Mouse (Mus musculus) MEL (cell line): ENCODE results near the gene Abca13. TPM values are rescaled to one million over a fixed set of nuclear protein-coding genes. Genes with fewer than 3 reads are reported as not detected.

Source experiments
- DNase-seq: peaks from one replicate; pipeline ENCODE4 v3.0.0; 2011; ENCODE audit warnings: low read depth, low spot score
- H3K27ac ChIP-seq: 2 replicates; pipeline ENCODE4 v1.5.1; 2012; ENCODE audit warnings: low read depth, mild to moderate bottlenecking, control low read depth, low read length, moderate library complexity; ENCODE audit not compliant: control insufficient read depth
- H3K27me3 ChIP-seq, 2 experiments: fragments of 150-350 bp in 1 of 2; sonication (generic) in 1 of 2; 2 replicates each; pipeline ENCODE4 v1.6.1; 2012; ENCODE audit warnings: low read length in 2 of 2, mild to moderate bottlenecking in 2 of 2, improper control_type of control experiment in 1 of 2, moderate library complexity in 1 of 2; ENCODE audit not compliant: insufficient read depth in 2 of 2, control insufficient read depth in 1 of 2
- H3K36me3 ChIP-seq, 2 experiments: 2 replicates each; pipeline ENCODE4 v1.6.1; 2012 to 2014; ENCODE audit warnings: low read length in 2 of 2, improper control_type of control experiment in 1 of 2, inconsistent platforms in 1 of 2, mild to moderate bottlenecking in 1 of 2; ENCODE audit not compliant: insufficient read depth in 2 of 2, control insufficient read depth in 1 of 2
- H3K4me1 ChIP-seq, 2 experiments: fragments of 150-350 bp in 1 of 2; sonication (generic) in 1 of 2; 2 replicates each; pipeline ENCODE4 v1.6.1; 2012; ENCODE audit warnings: low read length in 2 of 2, improper control_type of control experiment in 1 of 2, mild to moderate bottlenecking in 1 of 2; ENCODE audit not compliant: insufficient read depth in 2 of 2, control insufficient read depth in 1 of 2
- H3K4me3 ChIP-seq, 2 experiments: fragments of 150-350 bp in 1 of 2; sonication (generic) in 1 of 2; 2 replicates each; pipeline ENCODE4 v1.5.1; 2012; ENCODE audit warnings: low read depth in 2 of 2, low read length in 2 of 2, mild to moderate bottlenecking in 2 of 2, moderate library complexity in 2 of 2, control low read depth in 1 of 2, improper control_type of control experiment in 1 of 2; ENCODE audit not compliant: control insufficient read depth in 1 of 2, insufficient read depth in 1 of 2
- H3K79me2 ChIP-seq: 2 replicates; pipeline ENCODE4 v1.6.1; 2012; ENCODE audit warnings: mild to moderate bottlenecking, low read length, moderate library complexity; ENCODE audit not compliant: control insufficient read depth, poor library complexity, insufficient read depth
- H3K9ac ChIP-seq: 2 replicates; pipeline ENCODE4 v1.6.1; 2012; ENCODE audit warnings: low read depth, mild to moderate bottlenecking, control low read depth, low read length, moderate library complexity; ENCODE audit not compliant: control insufficient read depth, poor library complexity, severe bottlenecking
- H3K9me3 ChIP-seq: fragments of 150-350 bp; sonication (generic); replicated peaks from 2 replicates; pipeline ENCODE4 v1.6.1; 2012; ENCODE audit warnings: mild to moderate bottlenecking, low read length, improper control_type of control experiment, moderate library complexity; ENCODE audit not compliant: insufficient read depth
- BHLHE40 ChIP-seq: IDR thresholded peaks from 2 replicates; pipeline ENCODE4 v1.6.1; 2012; ENCODE audit warnings: low read depth, mild to moderate bottlenecking, inconsistent platforms, low read length, improper control_type of control experiment, borderline replicate concordance
- CHD2 ChIP-seq: IDR thresholded peaks from 2 replicates; pipeline ENCODE4 v1.6.1; 2011; ENCODE audit warnings: low read length, improper control_type of control experiment
- CTCF ChIP-seq, 3 experiments: IDR thresholded peaks in 2 of 3; conservative IDR thresholded peaks in 1 of 3; 2 replicates each; pipeline ENCODE4 v1.5.1; 2011 to 2012; ENCODE audit warnings: low read length in 3 of 3, low read depth in 2 of 3, mild to moderate bottlenecking in 2 of 3, improper control_type of control experiment in 1 of 3, inconsistent platforms in 1 of 3, mixed read lengths in 1 of 3, moderate library complexity in 1 of 3; ENCODE audit not compliant: control insufficient read depth in 1 of 3, insufficient read depth in 1 of 3, poor library complexity in 1 of 3, severe bottlenecking in 1 of 3
- ELF1 ChIP-seq: IDR thresholded peaks from 2 replicates; pipeline ENCODE4 v1.6.1; 2014; ENCODE audit warnings: low read depth, mild to moderate bottlenecking, inconsistent platforms, low read length, improper control_type of control experiment, moderate library complexity
- ETS1 ChIP-seq: IDR thresholded peaks from 2 replicates; pipeline ENCODE4 v1.6.1; 2012; ENCODE audit warnings: low read depth, mild to moderate bottlenecking, inconsistent platforms, low read length, improper control_type of control experiment, moderate library complexity
- JUND ChIP-seq: IDR thresholded peaks from 2 replicates; pipeline ENCODE4 v1.6.1; 2011; ENCODE audit warnings: low read depth, mild to moderate bottlenecking, improper control_type of control experiment, low read length
- KAT2A ChIP-seq: conservative IDR thresholded peaks from 2 replicates; pipeline ENCODE4 v1.6.1; 2012; ENCODE audit warnings: low read depth, low read length, improper control_type of control experiment, inconsistent platforms
- MAX ChIP-seq: IDR thresholded peaks from 2 replicates; pipeline ENCODE4 v1.6.1; 2011; ENCODE audit warnings: low read length, improper control_type of control experiment
- MAZ ChIP-seq: IDR thresholded peaks from 2 replicates; pipeline ENCODE4 v1.6.1; 2012; ENCODE audit warnings: low read depth, mild to moderate bottlenecking, inconsistent platforms, low read length, improper control_type of control experiment
- MXI1 ChIP-seq: IDR thresholded peaks from 2 replicates; pipeline ENCODE4 v1.6.1; 2011; ENCODE audit warnings: mild to moderate bottlenecking, low read depth, low read length, improper control_type of control experiment
- POLR2AphosphoS2 ChIP-seq: IDR thresholded peaks from 2 replicates; pipeline ENCODE4 v1.6.1; 2011; ENCODE audit warnings: low read length, improper control_type of control experiment
- RCOR1 ChIP-seq: IDR thresholded peaks from 2 replicates; pipeline ENCODE4 v1.6.1; 2012; ENCODE audit warnings: low read depth, mild to moderate bottlenecking, inconsistent platforms, low read length, improper control_type of control experiment
- SIN3A ChIP-seq: IDR thresholded peaks from 2 replicates; pipeline ENCODE4 v1.6.1; 2012; ENCODE audit warnings: low read length, improper control_type of control experiment, inconsistent platforms
- SMC3 ChIP-seq: IDR thresholded peaks from 2 replicates; pipeline ENCODE4 v1.6.1; 2011; ENCODE audit warnings: low read depth, low read length, improper control_type of control experiment
- TAL1 ChIP-seq: IDR thresholded peaks from 2 replicates; pipeline ENCODE4 v1.6.1; 2012; ENCODE audit warnings: mild to moderate bottlenecking, inconsistent platforms, low read length, moderate library complexity, mixed read lengths
- TBP ChIP-seq: IDR thresholded peaks from 2 replicates; pipeline ENCODE4 v1.8.0; 2011; ENCODE audit warnings: low read depth, low read length, improper control_type of control experiment
- TCF12 ChIP-seq: IDR thresholded peaks from 2 replicates; pipeline ENCODE4 v1.6.1; 2014; ENCODE audit warnings: low read depth, mild to moderate bottlenecking, inconsistent platforms, low read length, improper control_type of control experiment, moderate library complexity
- USF1 ChIP-seq: IDR thresholded peaks from 2 replicates; pipeline ENCODE4 v1.6.1; 2014; ENCODE audit warnings: low read depth, mild to moderate bottlenecking, inconsistent platforms, low read length, improper control_type of control experiment, moderate library complexity
- ZKSCAN1 ChIP-seq: IDR thresholded peaks from 2 replicates; pipeline ENCODE4 v1.6.1; 2012; ENCODE audit warnings: low read depth, mild to moderate bottlenecking, inconsistent platforms, low read length, improper control_type of control experiment, moderate library complexity
- ZMIZ1 ChIP-seq: IDR thresholded peaks from 2 replicates; pipeline ENCODE4 v1.6.1; 2012; ENCODE audit warnings: low read depth, mild to moderate bottlenecking, inconsistent platforms, low read length, improper control_type of control experiment, moderate library complexity
- polyA plus RNA-seq, 2 experiments: library from polyadenylated mRNA; stranded (reverse) in 1 of 2; unstranded in 1 of 2; fragments of >175 nt in 1 of 2; fragments of >200 nt in 1 of 2; gene quantifications; 2 replicates each; pipeline versions ENCODE4 v1.2.1 to v1.2.4; 2012; ENCODE audit warnings: low replicate concordance in 2 of 2, low read depth in 1 of 2; ENCODE audit not compliant: insufficient read length in 2 of 2, insufficient read depth in 1 of 2, missing spikeins in 1 of 2
- total RNA-seq: library from RNA; depleted of rRNA; stranded (reverse); fragments of 300-350 nt; gene quantifications from 2 replicates; pipeline ENCODE4 v1.2.3, GENCODE M21; 2012

Gene Abca13
- total and polyA plus RNA-seq, 3 experiments = not detected

- no peak overlapping the region for H3K9ac ChIP-seq
- DNase-seq = no peak
- no peaks in the 10 kb centered on the region for H3K9me3 ChIP-seq
- H3K79me2 ChIP-seq = no peaks in the 10 kb centered on the region
- no peak overlapping the region for H3K4me3 ChIP-seq
- H3K4me1 ChIP-seq = no peaks in the 10 kb centered on the region
- H3K27me3 ChIP-seq = no peaks in the 10 kb centered on the region
- no peaks in the 10 kb centered on the region for H3K36me3 ChIP-seq
- TF ChIP-seq BHLHE40 = no peak
- no peak for TF ChIP-seq JUND
- TF ChIP-seq ZMIZ1 = no peak
- no peak for TF ChIP-seq ZKSCAN1
- TF ChIP-seq USF1 = no peak
- no peak for TF ChIP-seq RCOR1
- no peak for TF ChIP-seq SIN3A
- no peak for TF ChIP-seq TBP
- TF ChIP-seq TAL1 = no peak
- no peak for TF ChIP-seq CHD2
- TF ChIP-seq KAT2A = no peak
- TF ChIP-seq MXI1 = no peak
- no peak for TF ChIP-seq ETS1
- H3K27ac ChIP-seq = no peak overlapping the region
These were observed 410.4 kb downstream of the Abca13 start for GRCm38 (mm10) chr11:9602137-9602536.

GRCm38 (mm10) chr11:9608249-9608648 is 416.5 kb downstream of the Abca13 start:
- Histone ChIP-seq H3K4me3 (no peak overlapping the region), H3K4me1 (no peaks in the 10 kb centered on the region), H3K79me2 (no peaks in the 10 kb centered on the region), H3K27me3 (no peaks in the 10 kb centered on the region), H3K27ac (no peak overlapping the region), H3K36me3 (no peaks in the 10 kb centered on the region), H3K9me3 (no peaks in the 10 kb centered on the region), H3K9ac (no peak overlapping the region)
- TF ChIP-seq TCF12 (no peak), CTCF (IDR thresholded peaks at IDR 0.05 in 2 of 3, conservative IDR thresholded peaks at IDR 0.05 in 1 of 3; ENCODE audit: control insufficient read depth in 1 of 3, insufficient read depth in 1 of 3, low read depth in 2 of 3, low read length in 3 of 3, poor library complexity in 1 of 3, severe bottlenecking in 1 of 3) (no peak), POLR2AphosphoS2 (no peak), CHD2 (no peak), MAZ (no peak), ELF1 (no peak), TAL1 (no peak), MAX (no peak), KAT2A (no peak), SMC3 (no peak)
- DNase-seq = no peak
